Mouse (Mus musculus): ENCODE measurements around the gene Srpk2. TPM values are rescaled to one million over a fixed set of nuclear protein-coding genes. Genes with fewer than 3 reads are reported as not detected.
"Not testable (repeated sequence)": the region's sequence is repeated elsewhere in the genome, so short reads cannot be mapped to it uniquely, and the experiment has no call there.

The Srpk2 gene
- polyA plus RNA-seq, 1 experiment from 2014 or later: 41.9 TPM

DNA sequence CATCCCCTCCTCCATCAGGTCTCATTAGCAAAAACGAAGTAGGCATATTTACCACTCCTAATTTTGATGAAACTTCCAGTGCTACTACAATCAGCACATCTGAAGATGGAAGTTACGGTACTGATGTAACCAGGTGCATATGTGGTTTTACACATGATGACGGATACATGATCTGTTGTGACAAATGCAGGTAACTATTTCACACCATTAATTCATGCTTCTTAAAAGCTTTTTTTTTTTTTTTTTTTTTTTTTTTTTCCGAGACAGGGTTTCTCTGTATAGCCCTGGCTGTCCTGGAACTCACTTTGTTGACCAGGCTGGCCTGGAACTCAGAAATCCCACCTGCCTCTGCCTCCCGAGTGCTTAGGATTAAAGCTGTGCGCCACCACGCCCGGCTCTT lies 219.7 kb downstream of the Srpk2 start:
- WGBS: 90% methylated on average over 8 of the region's 8 CpGs
- H3K4me2 ChIP-seq (ENCODE audit: low read length): no peak overlapping the region
- TF ChIP-seq CTCF (IDR thresholded peaks at IDR 0.05; ENCODE audit: low read depth): no peak
- peaks cover 20% of the 10 kb centered on the region; the same call in 1 of the 2 replicates for H3K36me3 ChIP-seq (ENCODE audit: insufficient read depth, low read length)
- H3K9me3 ChIP-seq (replicated peaks; ENCODE audit: low read length): no peaks in the 10 kb centered on the region
- H3K9ac ChIP-seq (ENCODE audit: low read depth, low read length): no peak overlapping the region
- DNase-seq (ENCODE audit: low spot score) (no peak), ATAC-seq (replicated peaks; ENCODE audit: low FRiP score, low read depth) (no peak)
- H3K27me3 ChIP-seq (ENCODE audit: insufficient read depth, low read length): no peaks in the 10 kb centered on the region
- H3K4me3 ChIP-seq (replicated peaks; ENCODE audit: low read depth, low read length): no peak overlapping the region
- no peaks in the 10 kb centered on the region for H3K4me1 ChIP-seq (replicated peaks; ENCODE audit: insufficient read depth, low read length)
- H3K27ac ChIP-seq: no peak overlapping the region

DNA sequence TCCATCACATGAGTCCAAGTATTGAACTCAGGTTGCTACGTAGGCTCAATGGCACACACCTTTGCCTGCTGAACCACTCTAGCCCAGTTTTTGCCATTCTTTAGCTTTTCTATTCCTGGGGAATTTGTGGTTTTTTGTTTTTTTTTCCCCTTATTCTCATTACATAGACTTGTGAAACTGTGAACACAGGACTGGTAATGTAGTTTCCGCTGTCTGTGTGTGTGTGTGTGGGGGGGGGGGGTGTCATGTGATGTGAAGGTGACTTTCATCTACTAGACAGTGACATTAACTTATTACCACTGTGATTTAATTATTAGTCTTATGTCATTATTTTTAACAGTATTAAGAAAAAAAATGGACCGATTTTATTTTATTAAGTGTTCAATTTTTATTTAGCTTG lies 220.2 kb downstream of the Srpk2 start:
- TF ChIP-seq CTCF (IDR thresholded peaks at IDR 0.05; ENCODE audit: low read depth): no peak
- 87% methylated on average over 3 of the region's 3 CpGs for WGBS
- no peak for ATAC-seq (replicated peaks; ENCODE audit: low FRiP score, low read depth)

DNA sequence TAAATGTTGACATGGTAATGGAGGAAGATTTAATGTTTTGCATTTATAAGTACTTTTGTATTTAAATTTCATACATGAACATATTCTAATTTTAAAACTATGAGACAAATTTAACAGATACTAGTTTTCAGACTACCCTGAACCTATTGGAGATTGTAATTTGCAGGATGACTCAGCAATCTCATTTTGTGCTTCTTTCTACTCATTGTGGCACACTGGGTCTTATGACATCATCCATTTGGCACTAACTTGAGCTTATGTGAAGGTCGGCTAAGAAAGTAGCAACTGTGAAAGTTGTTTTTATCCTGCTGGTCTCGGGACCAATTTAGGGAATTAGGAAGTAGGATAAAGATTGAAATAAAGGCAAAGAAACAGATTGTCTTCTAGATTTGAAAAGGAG lies 222.7 kb downstream of the Srpk2 start:
- no peak overlapping the region for H3K4me3 ChIP-seq (replicated peaks; ENCODE audit: low read depth, low read length)
- ATAC-seq (replicated peaks; ENCODE audit: low FRiP score, low read depth) (no peak), DNase-seq (ENCODE audit: low spot score) (no peak)
- H3K36me3 ChIP-seq (ENCODE audit: insufficient read depth, low read length): peaks cover 19% of the 10 kb centered on the region; the same call in 1 of the 2 replicates
- no peak for TF ChIP-seq CTCF (IDR thresholded peaks at IDR 0.05; ENCODE audit: low read depth)
- no peak overlapping the region for H3K27ac ChIP-seq
- H3K4me1 ChIP-seq (replicated peaks; ENCODE audit: insufficient read depth, low read length): no peaks in the 10 kb centered on the region; the same call in 1 of the 2 replicates
- H3K27me3 ChIP-seq (ENCODE audit: insufficient read depth, low read length): no peaks in the 10 kb centered on the region
- no peak overlapping the region for H3K9ac ChIP-seq (ENCODE audit: low read depth, low read length)
- no peak overlapping the region for H3K4me2 ChIP-seq (ENCODE audit: low read length)
- no peaks in the 10 kb centered on the region for H3K9me3 ChIP-seq (replicated peaks; ENCODE audit: low read length)
- 69% methylated on average over 2 of the region's 2 CpGs for WGBS

More for the DNA sequence above, 220.2 kb downstream of the Srpk2 start:
- H3K4me1 ChIP-seq (replicated peaks; ENCODE audit: insufficient read depth, low read length): no peaks in the 10 kb centered on the region
- no peak for DNase-seq (ENCODE audit: low spot score)
- no peak overlapping the region for H3K4me3 ChIP-seq (replicated peaks; ENCODE audit: low read depth, low read length)
- no peak overlapping the region for H3K4me2 ChIP-seq (ENCODE audit: low read length)
- no peak overlapping the region for H3K9ac ChIP-seq (ENCODE audit: low read depth, low read length)
- no peaks in the 10 kb centered on the region for H3K9me3 ChIP-seq (replicated peaks; ENCODE audit: low read length)
- peaks cover 20% of the 10 kb centered on the region; the same call in 1 of the 2 replicates for H3K36me3 ChIP-seq (ENCODE audit: insufficient read depth, low read length)
- H3K27me3 ChIP-seq (ENCODE audit: insufficient read depth, low read length): no peaks in the 10 kb centered on the region
- no peak overlapping the region for H3K27ac ChIP-seq

DNA sequence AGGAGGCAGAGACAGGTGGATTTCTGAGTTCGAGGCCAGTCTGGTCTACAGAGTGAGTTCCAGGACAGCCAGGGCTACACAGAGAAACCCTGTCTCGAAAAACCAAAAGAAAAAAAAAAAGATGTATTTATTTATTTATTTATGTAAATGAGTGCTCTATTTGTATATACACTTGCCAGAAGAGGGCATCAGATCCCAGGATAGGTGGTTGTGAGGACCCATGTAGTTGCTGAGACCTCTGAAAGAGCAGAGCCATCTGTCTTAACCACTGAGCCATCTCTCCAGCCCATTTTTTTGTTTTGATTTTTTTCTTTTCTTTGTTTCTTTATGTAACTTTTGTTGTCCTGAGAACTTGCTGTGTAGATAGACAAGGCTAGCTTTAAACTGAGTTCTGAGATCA lies 230.9 kb downstream of the Srpk2 start:
- not testable (repeated sequence) for H3K27me3 ChIP-seq (ENCODE audit: insufficient read depth, low read length); H3K27ac ChIP-seq; H3K4me3 ChIP-seq (replicated peaks; ENCODE audit: low read depth, low read length); ATAC-seq (replicated peaks; ENCODE audit: low FRiP score, low read depth); H3K4me1 ChIP-seq (replicated peaks; ENCODE audit: insufficient read depth, low read length); H3K9ac ChIP-seq (ENCODE audit: low read depth, low read length); H3K4me2 ChIP-seq (ENCODE audit: low read length); H3K9me3 ChIP-seq (replicated peaks; ENCODE audit: low read length)
- 0 out of 2 replicates have a peak, but pooled peaks cover 14% of the 10 kb centered on the region for H3K36me3 ChIP-seq (ENCODE audit: insufficient read depth, low read length)
- 82% methylated on average over 2 of the region's 2 CpGs for WGBS
- DNase-seq (ENCODE audit: low spot score): peak; percentile 53
- peak; percentile 46 for TF ChIP-seq CTCF (IDR thresholded peaks at IDR 0.05; ENCODE audit: low read depth)

Other genes with a start within 250 kb of the Srpk2 start
- 13.8 and 16.3 TPM in 2 replicates for gene Pus7, start 99.1 kb upstream of the Srpk2 start, polyA plus RNA-seq (2015; fragmentation: Nextera tagmentation; extraction: Ambion mirVana)
- gene Rint1, start 103.1 kb upstream of the Srpk2 start, polyA plus RNA-seq (2015; fragmentation: Nextera tagmentation; extraction: Ambion mirVana): 26.8 and 29.5 TPM in 2 replicates
- gene Tomm7, start 159.5 kb upstream of the Srpk2 start, polyA plus RNA-seq (2015; fragmentation: Nextera tagmentation; extraction: Ambion mirVana): 121 and 137 TPM in 2 replicates